Mouse (Mus musculus) left cerebral cortex, postnatal 36 days (tissue): ENCODE data around the gene Mrpl4. TPM values are rescaled to one million over a fixed set of nuclear protein-coding genes. Genes with fewer than 3 reads are reported as not detected.
A peak's percentile ranks its signal among the peaks of the same experiment; 100 is the strongest.

Source experiments
- DNase-seq, 2 experiments: peaks; one replicate each; pipeline ENCODE4 v3.0.0; 2021 to 2022; ENCODE audit warnings: low spot score in 2 of 2, mixed read lengths in 1 of 2
- intact Hi-C: fragments of 180-260 bp; cut with DNase I; formaldehyde crosslinking; loops from one replicate; pipeline ENCODE4 v1.15.1; 2025
- total RNA-seq, 2 experiments: library from RNA; stranded (reverse); gene quantifications; 2 replicates each; pipeline ENCODE4 v1.2.3; 2021

The Mrpl4 gene
- total RNA-seq, 2 experiments from 2014 or later = 59.6 to 62.5 TPM

- intact Hi-C loops = no loop called here
- DNase-seq = peak; percentile 36 to 37
Observed at GRCm38 (mm10) chr9:21014691-21015570, 12.4 kb downstream of the Mrpl4 start.

GRCm38 (mm10) chr9:21015571-21016130 is 13.1 kb downstream of the Mrpl4 start, which contains the start of gene Icam1:
Gene Icam1 (plus strand): TSS chr9:21015985.
- intact Hi-C loops = no loop called here
- peak in 1 of 2 experiments; percentile 27 for DNase-seq

DNA sequence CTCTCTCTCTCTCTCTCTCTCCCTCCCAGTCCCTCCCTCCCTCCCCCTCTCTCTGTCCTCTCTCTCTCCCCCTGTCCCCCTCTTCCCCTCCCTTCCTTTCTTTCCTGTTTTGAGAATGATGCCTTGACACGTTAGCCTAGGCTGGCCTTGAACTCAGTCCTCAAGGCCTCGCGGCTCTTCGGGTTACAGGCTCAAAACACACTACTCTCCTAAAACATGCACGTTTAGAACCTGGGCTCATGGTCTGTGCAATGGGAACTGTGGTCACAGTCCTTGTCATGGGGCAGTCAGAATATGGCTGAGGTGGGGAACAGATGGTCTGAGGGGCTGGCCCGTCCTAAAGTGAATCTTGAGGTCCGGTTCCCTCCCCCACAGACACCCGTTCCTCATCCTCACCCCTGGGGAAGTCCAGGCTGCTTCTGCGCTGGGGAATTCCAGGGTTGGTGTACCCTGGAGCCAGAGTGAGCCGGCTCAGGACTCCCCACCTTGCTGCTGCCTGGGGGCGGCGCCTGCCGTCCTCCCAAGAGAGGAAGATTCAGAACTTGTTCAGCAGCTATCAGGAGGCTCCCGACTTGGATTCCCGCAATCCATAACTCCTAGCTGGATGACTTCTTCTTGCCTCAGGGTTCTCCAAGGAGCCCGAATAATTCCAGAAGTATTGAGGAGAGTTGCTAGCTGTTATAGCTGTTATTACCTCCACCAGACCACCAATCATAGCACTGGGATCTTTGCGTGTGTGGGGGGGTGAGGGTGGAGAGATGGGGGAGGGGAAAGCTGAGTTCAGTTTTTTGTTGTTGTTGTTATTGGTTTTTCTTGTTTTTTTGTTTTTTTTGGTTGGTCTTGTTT is 14.0 kb downstream of the Mrpl4 start:
- intact Hi-C loops = no loop called here
- DNase-seq = no peak

DNA sequence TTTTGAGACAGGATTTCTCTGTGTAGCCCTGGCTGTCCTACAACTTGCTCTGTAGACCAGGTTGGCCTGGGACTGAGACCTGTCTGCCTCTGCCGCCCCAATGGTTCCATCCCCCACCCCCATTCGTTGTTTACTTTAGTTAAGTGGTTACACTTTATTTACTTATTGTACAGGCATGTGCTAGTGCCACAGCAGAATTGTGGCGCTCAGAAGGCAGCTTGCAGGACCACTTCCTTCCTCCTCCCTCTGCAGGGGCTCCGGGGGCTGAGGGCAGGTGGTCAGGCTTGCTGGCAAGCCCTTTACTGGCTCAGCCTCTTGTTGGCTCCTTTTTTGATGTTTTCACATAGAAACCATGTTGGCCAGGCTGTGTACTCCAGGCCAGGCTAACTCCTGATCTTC is 14.6 kb downstream of the Mrpl4 start:
- DNase-seq = no peak

DNA sequence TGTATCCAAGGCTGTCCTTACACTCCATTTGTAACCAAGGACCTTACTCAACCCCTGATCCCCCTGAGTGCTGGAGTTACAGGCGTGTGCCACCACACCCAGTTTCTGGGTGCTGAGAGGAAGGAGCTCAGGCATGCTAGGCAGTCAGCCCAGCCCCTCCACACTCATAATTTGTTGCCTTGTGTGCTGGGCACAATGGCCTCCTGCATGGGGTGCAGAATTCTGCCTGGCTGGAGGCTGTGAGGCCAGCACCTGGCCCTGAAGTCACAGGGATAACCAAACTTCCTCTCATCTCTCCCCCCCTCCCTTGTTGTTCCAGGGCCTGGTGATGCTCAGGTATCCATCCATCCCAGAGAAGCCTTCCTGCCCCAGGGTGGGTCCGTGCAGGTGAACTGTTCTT is 16.1 kb downstream of the Mrpl4 start:
- intact Hi-C loops = no loop called here
- no peak for DNase-seq

More for the DNA sequence above, 14.6 kb downstream of the Mrpl4 start:
- intact Hi-C loops = no loop called here

GRCm38 (mm10) chr9:21021363-21021762 is 18.8 kb downstream of the Mrpl4 start:
- intact Hi-C loops = no loop called here
- no peak for DNase-seq

GRCm38 (mm10) chr9:21022288-21022687 is 19.8 kb downstream of the Mrpl4 start:
- intact Hi-C loops = no loop called here
- no peak for DNase-seq

- DNase-seq = no peak
- intact Hi-C loops = no loop called here
Observed at GRCm38 (mm10) chr9:21022726-21023125, 20.2 kb downstream of the Mrpl4 start.

DNA sequence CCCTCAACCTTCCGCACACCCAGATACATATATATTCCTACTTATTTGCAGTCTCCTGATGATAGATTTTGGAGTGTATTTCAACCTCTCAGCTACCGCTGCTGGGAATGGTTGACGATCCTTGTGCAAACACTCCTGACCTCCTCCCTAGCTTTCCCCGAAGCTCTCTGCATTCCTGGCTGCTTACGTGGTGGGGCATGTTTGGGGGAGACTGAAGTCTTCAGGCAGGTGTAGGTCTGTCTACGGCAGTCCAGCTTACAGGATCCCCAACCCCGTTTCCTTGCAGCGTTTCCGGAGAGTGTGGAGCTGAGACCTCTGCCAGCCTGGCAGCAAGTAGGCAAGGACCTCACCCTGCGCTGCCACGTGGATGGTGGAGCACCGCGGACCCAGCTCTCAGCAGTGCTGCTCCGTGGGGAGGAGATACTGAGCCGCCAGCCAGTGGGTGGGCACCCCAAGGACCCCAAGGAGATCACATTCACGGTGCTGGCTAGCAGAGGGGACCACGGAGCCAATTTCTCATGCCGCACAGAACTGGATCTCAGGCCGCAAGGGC is 22.8 kb downstream of the Mrpl4 start:
- no peak for DNase-seq

DNA sequence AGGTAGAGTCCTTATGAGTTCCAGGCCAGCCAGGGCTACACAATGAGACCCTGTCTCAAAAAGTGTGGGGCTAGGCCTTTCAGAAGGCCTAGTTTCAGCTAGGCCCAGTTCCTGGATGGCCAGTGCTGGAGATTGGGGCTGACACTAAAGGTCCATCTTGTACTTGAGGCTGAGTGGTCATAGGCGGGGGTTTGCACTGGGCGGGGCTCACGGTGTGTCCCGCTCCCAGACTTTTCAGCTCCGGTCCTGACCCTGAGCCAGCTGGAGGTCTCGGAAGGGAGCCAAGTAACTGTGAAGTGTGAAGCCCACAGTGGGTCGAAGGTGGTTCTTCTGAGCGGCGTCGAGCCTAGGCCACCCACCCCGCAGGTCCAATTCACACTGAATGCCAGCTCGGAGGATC is 24.3 kb downstream of the Mrpl4 start:
- DNase-seq = no peak
- intact Hi-C loops = no loop called here

More for the DNA sequence above, 22.8 kb downstream of the Mrpl4 start:
- intact Hi-C loops = no loop called here

GRCm38 (mm10) chr9:21027774-21028290 is 25.3 kb downstream of the Mrpl4 start:
- intact Hi-C loops = no loop called here
- no peak for DNase-seq

- DNase-seq = no peak
- intact Hi-C loops = no loop called here
Observed at GRCm38 (mm10) chr9:21028560-21029110, 26.1 kb downstream of the Mrpl4 start.

- DNase-seq = peak; percentile 64 to 71
- intact Hi-C loops = loop anchor here (5.0 kb wide), 1 partner anchor 103 kb away; the partner anchor contains the start of gene Tyk2
Observed at GRCm38 (mm10) chr9:21029291-21030054, 26.9 kb downstream of the Mrpl4 start, which contains the start of gene Icam4. Gene Icam4 (plus strand): TSS chr9:21029373.

- no peak for DNase-seq
Observed at GRCm38 (mm10) chr9:21030055-21030600, 27.6 kb downstream of the Mrpl4 start.

GRCm38 (mm10) chr9:21030781-21031250 is 28.3 kb downstream of the Mrpl4 start:
- intact Hi-C loops = loop anchor here (5.0 kb wide), 1 partner anchor 101 kb away; the partner anchor contains the start of gene Tyk2
- peak; percentile 71 to 78 for DNase-seq

More at GRCm38 (mm10) chr9:21030055-21030600, 27.6 kb downstream of the Mrpl4 start:
- intact Hi-C loops = loop anchor here (5.0 kb wide), 1 partner anchor 102 kb away; the partner anchor contains the start of gene Tyk2

- intact Hi-C loops = loop anchor here (5.0 kb wide), 1 partner anchor 101 kb away; the partner anchor contains the start of gene Tyk2
- DNase-seq = peak; percentile 88 to 90
Observed at GRCm38 (mm10) chr9:21031251-21031895, 28.8 kb downstream of the Mrpl4 start.

DNA sequence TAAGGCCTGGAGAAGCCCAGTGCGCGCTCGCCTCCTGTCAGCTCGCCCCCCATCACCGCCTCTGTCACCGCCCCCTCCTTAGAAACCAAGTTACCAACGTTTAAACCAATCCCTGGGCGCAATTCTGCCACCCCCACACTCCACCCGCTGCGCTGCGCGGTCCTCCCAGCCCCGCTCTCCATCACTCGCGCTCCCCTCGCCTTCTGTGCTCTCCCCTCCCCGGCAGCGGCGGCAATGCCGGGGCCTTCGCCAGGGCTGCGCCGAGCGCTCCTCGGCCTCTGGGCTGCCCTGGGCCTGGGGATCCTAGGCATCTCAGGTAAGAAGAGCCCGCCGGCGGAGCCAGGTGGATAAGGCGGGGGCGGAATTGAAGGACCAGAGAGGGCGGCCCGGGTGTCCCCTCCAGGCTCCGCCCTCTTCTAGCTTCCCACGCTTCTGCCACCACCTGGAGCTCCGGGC is 29.4 kb downstream of the Mrpl4 start, which contains the start of gene Icam5:
Icam5 (plus strand) TSS at position 178 of the 456 bp plus-strand sequence.
- intact Hi-C loops = loop anchor here (1.0 to 5.0 kb wide), 4 partner anchors 9 to 100 kb away; partner anchors contain the start of genes Fdx1l, Gm49373 and Tyk2
- no peak for DNase-seq
